Mouse (Mus musculus): ENCODE measurements around the gene Tmprss11e. TPM values are rescaled to one million over a fixed set of nuclear protein-coding genes. Genes with fewer than 3 reads are reported as not detected.

Tmprss11e gene
- total RNA-seq (2021) = not detected

- no peak for DNase-seq (ENCODE audit: low spot score)
- intact Hi-C loops (cut with DNase I) = no loop called here
Measured at GRCm38 (mm10) chr5:86745715-86746114, at the start of gene Tmprss11e. TSS of gene Tmprss11e (minus strand) at chr5:86745815.

- no peak for DNase-seq (ENCODE audit: low spot score)
- intact Hi-C loops (cut with DNase I) = no loop called here
Measured at GRCm38 (mm10) chr5:86792807-86793206, 47.2 kb upstream of the Tmprss11e start.

- DNase-seq (ENCODE audit: low spot score) = no peak
- intact Hi-C loops (cut with DNase I) = no loop called here
Measured at GRCm38 (mm10) chr5:86792249-86792648, 46.6 kb upstream of the Tmprss11e start.

GRCm38 (mm10) chr5:86789954-86790353 is 44.3 kb upstream of the Tmprss11e start:
- intact Hi-C loops (cut with DNase I) = no loop called here
- DNase-seq (ENCODE audit: low spot score) = no peak

- intact Hi-C loops (cut with DNase I) = no loop called here
Measured at GRCm38 (mm10) chr5:86786798-86787197, 41.2 kb upstream of the Tmprss11e start.

GRCm38 (mm10) chr5:86784205-86784604 is 38.6 kb upstream of the Tmprss11e start:
- intact Hi-C loops (cut with DNase I) = no loop called here
- no peak for DNase-seq (ENCODE audit: low spot score)

More at GRCm38 (mm10) chr5:86786798-86787197, 41.2 kb upstream of the Tmprss11e start:
- no peak for DNase-seq (ENCODE audit: low spot score)

GRCm38 (mm10) chr5:86783059-86783458 is 37.4 kb upstream of the Tmprss11e start:
- intact Hi-C loops (cut with DNase I) = no loop called here
- DNase-seq (ENCODE audit: low spot score) = no peak

GRCm38 (mm10) chr5:86778471-86778870 is 32.9 kb upstream of the Tmprss11e start:
- intact Hi-C loops (cut with DNase I) = no loop called here
- DNase-seq (ENCODE audit: low spot score) = no peak

- no peak for DNase-seq (ENCODE audit: low spot score)
- intact Hi-C loops (cut with DNase I) = no loop called here
Measured at GRCm38 (mm10) chr5:86776941-86777340, 31.3 kb upstream of the Tmprss11e start.

- intact Hi-C loops (cut with DNase I) = no loop called here
- no peak for DNase-seq (ENCODE audit: low spot score)
Measured at GRCm38 (mm10) chr5:86771010-86771409, 25.4 kb upstream of the Tmprss11e start.

GRCm38 (mm10) chr5:86769015-86769658 is 23.5 kb upstream of the Tmprss11e start:
- DNase-seq (ENCODE audit: low spot score) = no peak
- intact Hi-C loops (cut with DNase I) = no loop called here

- intact Hi-C loops (cut with DNase I) = no loop called here
- no peak for DNase-seq (ENCODE audit: low spot score)
Measured at GRCm38 (mm10) chr5:86742796-86743195, 2.8 kb downstream of the Tmprss11e start.

GRCm38 (mm10) chr5:86741146-86741545 is 4.5 kb downstream of the Tmprss11e start:
- intact Hi-C loops (cut with DNase I) = no loop called here
- DNase-seq (ENCODE audit: low spot score) = no peak

GRCm38 (mm10) chr5:86735808-86736207 is 9.8 kb downstream of the Tmprss11e start:
- no peak for DNase-seq (ENCODE audit: low spot score)
- intact Hi-C loops (cut with DNase I) = no loop called here

GRCm38 (mm10) chr5:86730587-86730986 is 15.0 kb downstream of the Tmprss11e start:
- no peak for DNase-seq (ENCODE audit: low spot score)
- intact Hi-C loops (cut with DNase I) = no loop called here

- no peak for DNase-seq (ENCODE audit: low spot score)
- intact Hi-C loops (cut with DNase I) = no loop called here
Measured at GRCm38 (mm10) chr5:86728574-86728973, 17.0 kb downstream of the Tmprss11e start.

- intact Hi-C loops (cut with DNase I) = no loop called here
- no peak for DNase-seq (ENCODE audit: low spot score)
Measured at GRCm38 (mm10) chr5:86727033-86727432, 18.6 kb downstream of the Tmprss11e start.

- intact Hi-C loops (cut with DNase I) = no loop called here
- no peak for DNase-seq (ENCODE audit: low spot score)
Measured at GRCm38 (mm10) chr5:86725021-86725420, 20.6 kb downstream of the Tmprss11e start.

- intact Hi-C loops (cut with DNase I) = no loop called here
- no peak for DNase-seq (ENCODE audit: low spot score)
Measured at GRCm38 (mm10) chr5:86722820-86723460, 22.7 kb downstream of the Tmprss11e start.

- intact Hi-C loops (cut with DNase I) = no loop called here
- no peak for DNase-seq (ENCODE audit: low spot score)
Measured at GRCm38 (mm10) chr5:86714967-86715366, 30.6 kb downstream of the Tmprss11e start.

- DNase-seq (ENCODE audit: low spot score) = no peak
- intact Hi-C loops (cut with DNase I) = no loop called here
Measured at GRCm38 (mm10) chr5:86704923-86705322, 40.7 kb downstream of the Tmprss11e start.

- intact Hi-C loops (cut with DNase I) = no loop called here
- DNase-seq (ENCODE audit: low spot score) = no peak
Measured at GRCm38 (mm10) chr5:86684667-86685066, 60.9 kb downstream of the Tmprss11e start.
